Comparison of ENCODE assay signal across 18 mouse cellular contexts in genomic region chr4:56524430-56524985, GRCm38 (mm10).
DNase-seq lines count a peak whose midpoint lies in the region; ATAC-seq lines count a peak whose summit lies in the region.
"Had no signal": no experiment of that assay in that cellular context is flagged by ENCODE, and none has a peak within 500 bp of the region (broad histone marks: within the 10 kb centered on the region; RNA-seq: fewer than 3 reads in every experiment).

No protein-coding gene starts in this region.

- no peak overlapping the region for H3K27ac ChIP-seq in hindbrain, embryonic 16.5 days (ENCODE audit: low read depth, low read length)
- H3K27ac ChIP-seq in hindbrain, embryonic 11.5 days (ENCODE audit: low read depth, low read length): no peak overlapping the region
- H3K27ac ChIP-seq: gastrocnemius, adult 2 months; heart, adult 2 months; hindbrain, embryonic 14.5 days; midbrain, embryonic 10.5 days had no signal

- no peak overlapping the region for H3K4me3 ChIP-seq in hindbrain, embryonic 16.5 days (ENCODE audit: low read length)
- H3K4me3 ChIP-seq in hindbrain, embryonic 11.5 days (ENCODE audit: low read depth, low read length): no peak overlapping the region
- H3K4me3 ChIP-seq: gastrocnemius, adult 2 months; heart, adult 2 months; midbrain, embryonic 10.5 days had no signal

- no peaks in the 10 kb centered on the region for H3K4me1 ChIP-seq in hindbrain, embryonic 16.5 days (ENCODE audit: control insufficient read depth, insufficient read depth, low read depth, low read length)
- no peaks in the 10 kb centered on the region for H3K4me1 ChIP-seq in hindbrain, embryonic 11.5 days (replicated peaks; ENCODE audit: control insufficient read depth, insufficient read depth, low read length)
- H3K4me1 ChIP-seq: midbrain, embryonic 10.5 days had no signal

- no peaks in the 10 kb centered on the region for H3K9me3 ChIP-seq in hindbrain, embryonic 16.5 days (ENCODE audit: control insufficient read depth, low read length)
- no peaks in the 10 kb centered on the region for H3K9me3 ChIP-seq in hindbrain, embryonic 11.5 days (ENCODE audit: control insufficient read depth, low read length)
- H3K9me3 ChIP-seq: midbrain, embryonic 10.5 days had no signal

- intact Hi-C loops in left cerebral cortex, postnatal 25 days (cut with DNase I): loop anchor here (10.0 kb wide), 1 partner anchor 150 kb away; no protein-coding TSS in a partner anchor

- no peaks in the 10 kb centered on the region for H3K36me3 ChIP-seq in hindbrain, embryonic 16.5 days (ENCODE audit: control insufficient read depth, insufficient read depth, low read length)
- H3K36me3 ChIP-seq in hindbrain, embryonic 11.5 days (ENCODE audit: control insufficient read depth, insufficient read depth, low read length): no peaks in the 10 kb centered on the region
- H3K36me3 ChIP-seq: midbrain, embryonic 10.5 days had no signal

- ATAC-seq in hindbrain, embryonic 16.5 days: peak; percentile 20; the same call in 1 of the 2 replicates
- ATAC-seq in hindbrain, embryonic 11.5 days (ENCODE audit: low FRiP score): no peak
- ATAC-seq in CD4-positive, CD25-positive, alpha-beta regulatory T cell, adult 4 months: no peak

- no peak overlapping the region for H3K4me2 ChIP-seq in hindbrain, embryonic 16.5 days (ENCODE audit: low read length)
- H3K4me2 ChIP-seq in hindbrain, embryonic 11.5 days (replicated peaks; ENCODE audit: low read depth, low read length): no peak overlapping the region
- H3K4me2 ChIP-seq: hindbrain, embryonic 14.5 days had no signal

- DNase-seq in hindbrain, embryonic 11.5 days (ENCODE audit: low spot score): no peak
- peak; percentile 53 for DNase-seq in NIH3T3 (ENCODE audit: low read depth)
- peak; percentile 37 for DNase-seq in layer of hippocampus, adult 11-12 months (ENCODE audit: low spot score)
- DNase-seq in left cerebral cortex, postnatal 25 days (ENCODE audit: low spot score in 2 of 2): peak; percentile 2 to 31
- DNase-seq in ovary, postnatal 14 days (ENCODE audit: low spot score): no peak
- DNase-seq in retina, embryonic 14.5 days (ENCODE audit: low spot score): no peak
- DNase-seq: adrenal gland, postnatal 36 days; cerebellum, postnatal 36 days; gastrocnemius, adult 2 months; heart, adult 2 months; kidney, adult 11 months; kidney, postnatal 4 days; lung, postnatal 36 days; thymus, adult 2 months had no signal

- no peak overlapping the region for H3K9ac ChIP-seq in hindbrain, embryonic 16.5 days (ENCODE audit: low read depth, low read length)
- H3K9ac ChIP-seq in hindbrain, embryonic 11.5 days (ENCODE audit: low read depth, low read length): no peak overlapping the region
- H3K9ac ChIP-seq: hindbrain, embryonic 14.5 days had no signal

- 69% methylated on average over 6 of the region's 6 CpGs for WGBS in hindbrain, embryonic 16.5 days
- WGBS in hindbrain, embryonic 11.5 days: 81% methylated on average over 6 of the region's 6 CpGs

- H3K27me3 ChIP-seq in hindbrain, embryonic 16.5 days (replicated peaks; ENCODE audit: control insufficient read depth, insufficient read depth, low read length): no peaks in the 10 kb centered on the region
- no peaks in the 10 kb centered on the region for H3K27me3 ChIP-seq in hindbrain, embryonic 11.5 days (ENCODE audit: control insufficient read depth, insufficient read depth, low read length)

Comparison
In these comparisons a context has a peak if more than half of its experiments do, and no peak if none do; other contexts are left out.
1. DNase-seq: peak in NIH3T3 (single experiment), layer of hippocampus, adult 11-12 months (single experiment) and left cerebral cortex, postnatal 25 days (2 of 2); none in hindbrain, embryonic 11.5 days (single experiment), ovary, postnatal 14 days (single experiment) and retina, embryonic 14.5 days (single experiment).